Mouse (Mus musculus) liver, adult 2 months (tissue): ENCODE results near the gene Sec22a. TPM values are rescaled to one million over a fixed set of nuclear protein-coding genes. Genes with fewer than 3 reads are reported as not detected.

Experiments
- DNase-seq: peaks from one replicate; pipeline ENCODE4 v3.0.0-alpha.2; 2011; ENCODE audit warnings: low read depth, low spot score; ENCODE audit errors: extremely low read depth
- H3K27ac ChIP-seq: fragments of 200-500 bp; replicated peaks from 2 replicates; pipeline ENCODE4 v1.5.1; 2012; ENCODE audit warnings: low read depth, mild to moderate bottlenecking, control low read depth, inconsistent platforms, low read length; ENCODE audit not compliant: insufficient read depth
- H3K27me3 ChIP-seq: fragments of 200-500 bp; 2 replicates; pipeline ENCODE4 v1.6.1; 2012; ENCODE audit warnings: mild to moderate bottlenecking, moderate library complexity, low read length, inconsistent platforms; ENCODE audit not compliant: control insufficient read depth, insufficient read depth
- H3K36me3 ChIP-seq: fragments of 200-500 bp; 2 replicates; pipeline ENCODE4 v1.6.1; 2012; ENCODE audit warnings: low read length, inconsistent platforms; ENCODE audit not compliant: control insufficient read depth, insufficient read depth
- H3K4me1 ChIP-seq: fragments of 200-500 bp; 2 replicates; pipeline ENCODE4 v1.6.1; 2011; ENCODE audit warnings: low read length; ENCODE audit not compliant: control insufficient read depth, insufficient read depth
- H3K4me3 ChIP-seq: fragments of 200-500 bp; 2 replicates; pipeline ENCODE4 v1.5.1; 2011; ENCODE audit warnings: low read depth, mild to moderate bottlenecking, control low read depth, low read length, moderate library complexity; ENCODE audit not compliant: insufficient read depth
- H3K79me2 ChIP-seq: fragments of 200-500 bp; 2 replicates; pipeline ENCODE4 v1.6.1; 2012; ENCODE audit warnings: inconsistent platforms, mild to moderate bottlenecking, low read length, moderate library complexity; ENCODE audit not compliant: control insufficient read depth, insufficient read depth
- H3K9ac ChIP-seq: fragments of 200-500 bp; 2 replicates; pipeline ENCODE4 v1.6.1; 2012; ENCODE audit warnings: low read depth, mild to moderate bottlenecking, control low read depth, inconsistent platforms, low read length
- CTCF ChIP-seq: fragments of 200-500 bp; IDR thresholded peaks from 2 replicates; pipeline ENCODE4 v1.5.1; 2011; ENCODE audit warnings: low read depth, low read length, control low read depth
- POLR2A ChIP-seq: fragments of 200-500 bp; IDR thresholded peaks from 2 replicates; pipeline ENCODE4 v1.6.1; 2011; ENCODE audit warnings: low read length, control low read depth; ENCODE audit not compliant: insufficient read depth; ENCODE audit errors: extremely low read depth
- WGBS: fragments of 180-500 bp; shearing (Covaris S2); methylation state at CpG from one replicate; pipeline ENCODE4 v1.1.7; 2018; 5-methylcytosine and 5-hydroxymethylcytosine counted together
- polyA plus RNA-seq: library from polyadenylated mRNA; depleted of rRNA; stranded (reverse); fragments of >200 nt; gene quantifications from 2 replicates; pipeline ENCODE4 v1.2.3, GENCODE M21; 2012
- total RNA-seq: library from RNA; depleted of rRNA; stranded (reverse); fragments of >200 nt; gene quantifications from 2 replicates; pipeline ENCODE4 v1.2.3, GENCODE M21; 2014

The Sec22a gene
- total and polyA plus RNA-seq, 2 experiments = 6.4 to 21.0 TPM

GRCm38 (mm10) chr16:35310551-35311110 is 53.1 kb downstream of the Sec22a start:
- H3K79me2 ChIP-seq = no peaks in the 10 kb centered on the region
- TF ChIP-seq POLR2A (no peak), CTCF (no peak)
- peaks cover 26% of the 10 kb centered on the region for H3K4me1 ChIP-seq
- H3K9ac ChIP-seq = no peak overlapping the region
- H3K36me3 ChIP-seq = peaks cover 8% of the 10 kb centered on the region; the same call in 1 of the 2 replicates
- H3K27ac ChIP-seq = peak overlapping the region; percentile 49
- DNase-seq = peak; percentile 60
- no peaks in the 10 kb centered on the region for H3K27me3 ChIP-seq
- 6% methylated on average over 2 of the region's 2 CpGs for WGBS
- no peak overlapping the region for H3K4me3 ChIP-seq

GRCm38 (mm10) chr16:35309634-35310033 is 54.1 kb downstream of the Sec22a start:
- Histone ChIP-seq H3K4me3 (no peak overlapping the region), H3K27ac (peak overlapping the region; percentile 17; the same call in 1 of the 2 replicates), H3K79me2 (no peaks in the 10 kb centered on the region), H3K27me3 (no peaks in the 10 kb centered on the region), H3K9ac (no peak overlapping the region), H3K4me1 (peaks cover 26% of the 10 kb centered on the region), H3K36me3 (peaks cover 8% of the 10 kb centered on the region; the same call in 1 of the 2 replicates)
- 19% methylated on average over 4 of the region's 4 CpGs for WGBS
- TF ChIP-seq CTCF = no peak
- peak; percentile 83 for DNase-seq

GRCm38 (mm10) chr16:35308486-35309143 is 55.1 kb downstream of the Sec22a start:
- Histone ChIP-seq H3K9ac (no peak overlapping the region), H3K79me2 (no peaks in the 10 kb centered on the region), H3K27me3 (no peaks in the 10 kb centered on the region), H3K27ac (peak overlapping the region; percentile 40), H3K4me1 (peaks cover 26% of the 10 kb centered on the region), H3K36me3 (peaks cover 5% of the 10 kb centered on the region; the same call in 1 of the 2 replicates), H3K4me3 (no peak overlapping the region)
- 38% methylated on average over 6 of the region's 6 CpGs for WGBS
- peak; percentile 74 for DNase-seq
- TF ChIP-seq CTCF (no peak), POLR2A (no peak)

DNA sequence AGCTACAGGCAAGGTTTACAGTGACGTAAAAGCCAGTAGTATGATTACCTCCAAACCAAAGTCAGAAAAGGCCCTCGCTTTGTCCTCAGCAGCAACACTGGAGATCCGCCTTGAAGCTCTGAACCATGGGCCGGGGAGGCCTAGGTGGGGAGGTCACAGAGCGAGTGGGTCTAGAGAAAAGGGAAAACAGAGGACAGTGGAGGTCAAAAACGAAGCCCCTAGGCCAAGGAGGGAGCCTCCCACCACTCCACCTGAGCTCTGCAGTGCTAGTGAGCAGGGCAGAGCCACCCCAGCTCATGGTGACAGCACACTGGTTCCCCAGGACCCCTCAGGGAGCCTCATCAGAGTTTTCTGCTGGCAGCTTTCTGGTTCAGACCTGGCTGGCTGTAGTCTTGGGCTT is 55.7 kb downstream of the Sec22a start:
- Histone ChIP-seq H3K79me2 (no peaks in the 10 kb centered on the region), H3K27ac (no peak overlapping the region), H3K27me3 (no peaks in the 10 kb centered on the region), H3K9ac (no peak overlapping the region), H3K4me3 (no peak overlapping the region), H3K36me3 (peaks cover 2% of the 10 kb centered on the region; the same call in 1 of the 2 replicates), H3K4me1 (peaks cover 26% of the 10 kb centered on the region)
- DNase-seq = no peak
- 93% methylated on average over 6 of the region's 6 CpGs for WGBS
- no peak for TF ChIP-seq CTCF
- no peak for TF ChIP-seq POLR2A

DNA sequence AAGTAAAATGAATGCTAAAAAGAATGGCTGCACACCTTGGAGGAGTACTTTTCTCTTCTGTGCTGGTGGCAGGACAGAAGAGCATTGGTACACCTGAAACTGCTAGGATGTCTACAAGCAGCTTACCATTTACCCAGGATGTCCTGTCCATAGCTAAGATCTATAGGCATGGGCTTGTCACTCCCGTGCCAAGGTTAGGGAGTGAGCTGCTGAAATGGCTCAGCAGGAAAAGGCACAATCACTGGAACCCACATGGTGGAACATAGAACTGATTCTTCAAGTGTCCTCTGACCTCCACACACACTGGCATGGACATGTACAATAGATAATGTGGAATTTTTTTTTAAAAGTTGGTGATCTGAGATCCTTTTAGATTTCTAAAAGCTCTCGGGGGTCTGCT is 56.4 kb downstream of the Sec22a start:
- H3K27ac ChIP-seq = no peak overlapping the region
- H3K36me3 ChIP-seq = no peaks in the 10 kb centered on the region
- H3K27me3 ChIP-seq = no peaks in the 10 kb centered on the region
- WGBS = 90% methylated on average over 2 of the region's 2 CpGs
- no peak overlapping the region for H3K4me3 ChIP-seq
- no peak for DNase-seq
- no peaks in the 10 kb centered on the region for H3K79me2 ChIP-seq
- peaks cover 26% of the 10 kb centered on the region for H3K4me1 ChIP-seq
- no peak for TF ChIP-seq POLR2A
- TF ChIP-seq CTCF = no peak
- no peak overlapping the region for H3K9ac ChIP-seq

DNA sequence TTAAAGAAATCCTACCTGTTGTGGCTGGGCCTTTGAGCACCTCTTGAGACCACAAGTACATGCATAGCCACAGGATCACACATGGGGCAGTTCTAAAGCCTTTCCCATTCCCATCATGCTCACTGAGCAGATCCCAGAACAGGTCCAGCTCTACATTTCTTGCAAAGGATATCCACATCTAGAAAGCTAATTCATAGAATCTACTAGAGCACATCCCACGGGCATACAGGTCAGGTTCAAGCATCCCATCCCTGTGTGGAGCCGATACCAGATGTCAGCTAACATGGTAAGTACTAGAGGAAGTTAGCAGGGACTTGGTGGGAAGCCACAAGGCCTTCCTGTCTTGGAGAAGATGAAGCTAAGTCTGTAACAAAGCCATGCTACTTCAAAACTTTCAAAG is 57.1 kb downstream of the Sec22a start:
- Histone ChIP-seq H3K79me2 (no peaks in the 10 kb centered on the region), H3K4me1 (peaks cover 24% of the 10 kb centered on the region), H3K36me3 (no peaks in the 10 kb centered on the region), H3K27me3 (no peaks in the 10 kb centered on the region), H3K4me3 (no peak overlapping the region), H3K27ac (no peak overlapping the region), H3K9ac (no peak overlapping the region)
- WGBS = 93% methylated on average over 2 of the region's 2 CpGs
- no peak for DNase-seq
- TF ChIP-seq POLR2A = no peak
- TF ChIP-seq CTCF = no peak
